Mouse (Mus musculus) midbrain, embryonic 12.5 days (tissue): ENCODE measurements around the gene Fhl2. TPM values are rescaled to one million over a fixed set of nuclear protein-coding genes. Genes with fewer than 3 reads are reported as not detected.

ENCODE experiments used
- ATAC-seq: fragments of 200-750 bp; cut with Nextera tagmentation; 2 replicates; pipeline ENCODE4 v1.8.0; 2017; ENCODE audit warnings: low read depth, moderate TSS enrichment, moderate library complexity; ENCODE audit not compliant: low FRiP score
- H3K27ac ChIP-seq: fragments of 300-500 bp; sonication (generic); replicated peaks from 2 replicates; pipeline ENCODE4 v1.5.1; 2016; ENCODE audit warnings: mild to moderate bottlenecking
- H3K27me3 ChIP-seq: fragments of 300-500 bp; sonication (generic); 2 replicates; pipeline ENCODE4 v1.6.1; 2016; ENCODE audit warnings: mild to moderate bottlenecking
- H3K36me3 ChIP-seq: fragments of 300-500 bp; sonication (generic); 2 replicates; pipeline ENCODE4 v1.6.1; 2016
- H3K4me1 ChIP-seq: fragments of 300-500 bp; sonication (generic); 2 replicates; pipeline ENCODE4 v1.6.1; 2016
- H3K4me2 ChIP-seq: fragments of 300-500 bp; sonication (generic); replicated peaks from 2 replicates; pipeline ENCODE4 v1.6.1; 2016; ENCODE audit warnings: mild to moderate bottlenecking, moderate library complexity
- H3K4me3 ChIP-seq: fragments of 300-500 bp; sonication (generic); 2 replicates; pipeline ENCODE4 v1.5.1; 2016; ENCODE audit warnings: mild to moderate bottlenecking
- H3K9ac ChIP-seq: fragments of 300-500 bp; sonication (generic); replicated peaks from 2 replicates; pipeline ENCODE4 v1.6.1; 2016; ENCODE audit warnings: mild to moderate bottlenecking, moderate library complexity
- H3K9me3 ChIP-seq: fragments of 300-500 bp; sonication (generic); 2 replicates; pipeline ENCODE4 v1.6.1; 2016; ENCODE audit warnings: mild to moderate bottlenecking
- WGBS: fragments of 180-500 bp; shearing (Covaris S2); methylation state at CpG from one replicate; pipeline ENCODE4 v1.1.7; 2016; 5-methylcytosine and 5-hydroxymethylcytosine counted together
- polyA plus RNA-seq: library from polyadenylated mRNA; unstranded; fragments of >200 nt; fragmentation: Nextera tagmentation; extraction: Ambion mirVana; gene quantifications from 2 replicates; pipeline ENCODE4 v1.2.1, GENCODE M21; 2016

The Fhl2 gene
- polyA plus RNA-seq, 1 experiment from 2014 or later, result 7.9 TPM

- ATAC-seq, result no peak
- Histone ChIP-seq H3K4me3 (no peak overlapping the region), H3K27me3 (no peaks in the 10 kb centered on the region), H3K9me3 (no peaks in the 10 kb centered on the region), H3K27ac (no peak overlapping the region), H3K36me3 (no peaks in the 10 kb centered on the region), H3K9ac (no peak overlapping the region), H3K4me1 (no peaks in the 10 kb centered on the region), H3K4me2 (no peak overlapping the region)
- 78% methylated on average over 3 of the region's 3 CpGs for WGBS
Measured at GRCm38 (mm10) chr1:43215601-43216000, 18.8 kb upstream of the Fhl2 start.

- WGBS, result 72% methylated on average over 1 of the region's 1 CpGs
- H3K4me3 ChIP-seq, result no peak overlapping the region
- no peak overlapping the region for H3K4me2 ChIP-seq
- no peaks in the 10 kb centered on the region for H3K4me1 ChIP-seq
- H3K36me3 ChIP-seq, result no peaks in the 10 kb centered on the region
- no peak for ATAC-seq
- no peaks in the 10 kb centered on the region for H3K27me3 ChIP-seq
- no peak overlapping the region for H3K27ac ChIP-seq
- no peaks in the 10 kb centered on the region for H3K9me3 ChIP-seq
- no peak overlapping the region for H3K9ac ChIP-seq
Measured at GRCm38 (mm10) chr1:43211274-43211673, 14.5 kb upstream of the Fhl2 start.

GRCm38 (mm10) chr1:43210285-43210684, 13.5 kb upstream of the Fhl2 start:
- ATAC-seq, result no peak
- H3K9me3 ChIP-seq, result no peaks in the 10 kb centered on the region
- WGBS, result 87% methylated on average over 9 of the region's 9 CpGs

GRCm38 (mm10) chr1:43207147-43207546, 10.4 kb upstream of the Fhl2 start:
- Histone ChIP-seq H3K27ac (no peak overlapping the region), H3K36me3 (no peaks in the 10 kb centered on the region), H3K4me3 (no peak overlapping the region), H3K27me3 (no peaks in the 10 kb centered on the region), H3K4me1 (no peaks in the 10 kb centered on the region), H3K4me2 (no peak overlapping the region), H3K9ac (no peak overlapping the region), H3K9me3 (no peaks in the 10 kb centered on the region)
- ATAC-seq, result no peak
- 90% methylated on average over 1 of the region's 1 CpGs for WGBS

More at GRCm38 (mm10) chr1:43210285-43210684, 13.5 kb upstream of the Fhl2 start:
- no peak overlapping the region for H3K27ac ChIP-seq
- no peaks in the 10 kb centered on the region for H3K27me3 ChIP-seq
- no peaks in the 10 kb centered on the region for H3K36me3 ChIP-seq
- no peaks in the 10 kb centered on the region for H3K4me1 ChIP-seq
- H3K9ac ChIP-seq, result no peak overlapping the region
- H3K4me3 ChIP-seq, result no peak overlapping the region
- no peak overlapping the region for H3K4me2 ChIP-seq

- Histone ChIP-seq H3K27ac (no peak overlapping the region), H3K4me2 (no peak overlapping the region), H3K4me1 (no peaks in the 10 kb centered on the region), H3K9ac (no peak overlapping the region), H3K9me3 (no peaks in the 10 kb centered on the region), H3K4me3 (no peak overlapping the region), H3K27me3 (no peaks in the 10 kb centered on the region), H3K36me3 (no peaks in the 10 kb centered on the region)
- no peak for ATAC-seq
- 58% methylated on average over 5 of the region's 5 CpGs for WGBS
Measured at GRCm38 (mm10) chr1:43203282-43203681, 6.5 kb upstream of the Fhl2 start.

GRCm38 (mm10) chr1:43202226-43202625, 5.4 kb upstream of the Fhl2 start:
- Histone ChIP-seq H3K9me3 (no peaks in the 10 kb centered on the region), H3K4me2 (no peak overlapping the region), H3K36me3 (no peaks in the 10 kb centered on the region), H3K27me3 (no peaks in the 10 kb centered on the region), H3K9ac (no peak overlapping the region), H3K27ac (no peak overlapping the region), H3K4me3 (no peak overlapping the region), H3K4me1 (no peaks in the 10 kb centered on the region)
- ATAC-seq, result no peak

- Histone ChIP-seq H3K27ac (no peak overlapping the region), H3K4me3 (no peak overlapping the region), H3K9me3 (no peaks in the 10 kb centered on the region), H3K4me1 (no peaks in the 10 kb centered on the region), H3K36me3 (no peaks in the 10 kb centered on the region), H3K4me2 (no peak overlapping the region), H3K27me3 (no peaks in the 10 kb centered on the region), H3K9ac (no peak overlapping the region)
- ATAC-seq, result no peak
- WGBS, result 72% methylated on average over 2 of the region's 2 CpGs
Measured at GRCm38 (mm10) chr1:43201796-43202195, 5.0 kb upstream of the Fhl2 start.

GRCm38 (mm10) chr1:43199867-43200240, 3.1 kb upstream of the Fhl2 start:
- H3K4me1 ChIP-seq, result no peaks in the 10 kb centered on the region
- no peak overlapping the region for H3K4me2 ChIP-seq
- no peaks in the 10 kb centered on the region for H3K36me3 ChIP-seq
- 83% methylated on average over 3 of the region's 3 CpGs for WGBS
- ATAC-seq, result no peak
- no peaks in the 10 kb centered on the region for H3K9me3 ChIP-seq
- H3K4me3 ChIP-seq, result no peak overlapping the region
- H3K9ac ChIP-seq, result no peak overlapping the region
- no peaks in the 10 kb centered on the region for H3K27me3 ChIP-seq
- H3K27ac ChIP-seq, result no peak overlapping the region

DNA sequence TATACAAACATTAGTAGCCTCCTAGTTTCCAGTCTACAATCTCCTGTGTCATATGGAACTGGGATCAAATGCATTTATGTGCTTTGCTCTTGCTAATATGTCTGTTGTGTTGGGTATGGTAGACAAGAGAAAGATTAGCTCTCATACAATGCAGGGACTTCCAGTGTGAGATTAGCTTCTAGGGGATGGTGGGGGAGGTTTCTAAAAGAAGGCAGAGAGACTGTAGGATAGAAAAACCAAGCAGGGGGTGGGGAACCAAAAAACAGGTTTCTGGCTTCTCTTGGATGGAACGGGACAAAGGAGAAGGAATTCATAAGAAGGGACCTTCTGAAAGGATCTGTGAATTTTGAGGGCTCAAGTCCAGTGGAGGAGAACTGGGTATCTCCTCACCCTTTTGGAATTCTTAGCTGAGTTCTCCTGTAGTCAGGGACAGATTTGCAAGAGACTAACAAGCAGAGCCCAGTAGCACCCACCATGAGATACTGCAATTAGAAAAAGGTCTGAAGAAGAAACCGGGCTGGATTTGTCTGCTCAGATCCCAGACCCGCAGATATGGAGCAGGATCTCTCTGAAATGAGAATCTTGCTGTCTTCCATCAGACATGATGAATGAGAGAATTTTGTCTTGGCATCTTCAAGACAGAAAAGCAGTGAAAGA, 2.6 kb upstream of the Fhl2 start:
- 88% methylated on average over 3 of the region's 3 CpGs for WGBS
- Histone ChIP-seq H3K4me2 (no peak overlapping the region), H3K36me3 (no peaks in the 10 kb centered on the region), H3K27me3 (no peaks in the 10 kb centered on the region), H3K9ac (no peak overlapping the region), H3K27ac (no peak overlapping the region), H3K4me1 (no peaks in the 10 kb centered on the region), H3K4me3 (no peak overlapping the region), H3K9me3 (no peaks in the 10 kb centered on the region)
- ATAC-seq, result no peak

GRCm38 (mm10) chr1:43196059-43196458, 725 bp downstream of the Fhl2 start:
- no peaks in the 10 kb centered on the region for H3K4me1 ChIP-seq
- no peak overlapping the region for H3K9ac ChIP-seq
- H3K4me3 ChIP-seq, result no peak overlapping the region
- no peak for ATAC-seq
- H3K9me3 ChIP-seq, result no peaks in the 10 kb centered on the region
- no peak overlapping the region for H3K27ac ChIP-seq
- no peaks in the 10 kb centered on the region for H3K36me3 ChIP-seq
- no peaks in the 10 kb centered on the region for H3K27me3 ChIP-seq
- H3K4me2 ChIP-seq, result no peak overlapping the region
- WGBS, result 63% methylated on average over 1 of the region's 1 CpGs

GRCm38 (mm10) chr1:43193423-43193822, 3.4 kb downstream of the Fhl2 start:
- H3K36me3 ChIP-seq, result no peaks in the 10 kb centered on the region
- ATAC-seq, result no peak
- no peaks in the 10 kb centered on the region for H3K27me3 ChIP-seq
- H3K9me3 ChIP-seq, result no peaks in the 10 kb centered on the region
- no peak overlapping the region for H3K4me3 ChIP-seq
- WGBS, result 92% methylated on average over 6 of the region's 6 CpGs
- H3K4me2 ChIP-seq, result no peak overlapping the region
- H3K4me1 ChIP-seq, result no peaks in the 10 kb centered on the region
- no peak overlapping the region for H3K27ac ChIP-seq
- no peak overlapping the region for H3K9ac ChIP-seq

DNA sequence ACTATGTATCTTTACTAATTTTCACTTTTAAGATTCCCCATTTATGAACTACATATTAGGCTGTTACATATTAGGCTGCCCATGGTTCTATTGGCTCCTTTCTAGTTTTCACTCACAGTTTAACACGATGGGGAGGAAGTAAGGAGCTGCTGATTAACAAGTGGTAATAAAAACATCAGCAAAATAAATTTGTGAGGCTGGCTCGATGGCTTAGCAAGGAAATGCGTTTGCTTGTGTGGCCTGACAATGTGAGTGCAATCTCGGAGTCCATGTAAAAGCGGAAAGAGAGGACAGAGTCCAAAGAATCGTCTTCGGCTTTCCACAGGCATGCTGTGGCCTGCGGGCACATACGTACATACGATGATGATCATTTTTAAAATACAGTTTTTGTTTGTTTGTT, 4.3 kb downstream of the Fhl2 start:
- no peaks in the 10 kb centered on the region for H3K27me3 ChIP-seq
- no peaks in the 10 kb centered on the region for H3K4me1 ChIP-seq
- no peaks in the 10 kb centered on the region for H3K36me3 ChIP-seq
- no peaks in the 10 kb centered on the region for H3K9me3 ChIP-seq
- H3K4me3 ChIP-seq, result no peak overlapping the region
- H3K9ac ChIP-seq, result no peak overlapping the region
- 89% methylated on average over 10 of the region's 10 CpGs for WGBS
- no peak overlapping the region for H3K27ac ChIP-seq
- H3K4me2 ChIP-seq, result no peak overlapping the region
- no peak for ATAC-seq

- 87% methylated on average over 8 of the region's 8 CpGs for WGBS
Measured at GRCm38 (mm10) chr1:43191078-43191477, 5.7 kb downstream of the Fhl2 start.

More at GRCm38 (mm10) chr1:43191078-43191477, 5.7 kb downstream of the Fhl2 start:
- Histone ChIP-seq H3K9me3 (no peaks in the 10 kb centered on the region), H3K36me3 (no peaks in the 10 kb centered on the region), H3K4me2 (no peak overlapping the region), H3K4me1 (no peaks in the 10 kb centered on the region), H3K4me3 (no peak overlapping the region), H3K9ac (no peak overlapping the region), H3K27ac (no peak overlapping the region), H3K27me3 (no peaks in the 10 kb centered on the region)
- ATAC-seq, result no peak
